Mouse (Mus musculus): ENCODE measurements at regions not wholly inside any gene's neighbourhood (a gene's known extent, or its start where the extent isn't known, plus 50 kb on each side); places are given as distances from the start of the nearest gene placed in this dataset.

DNA sequence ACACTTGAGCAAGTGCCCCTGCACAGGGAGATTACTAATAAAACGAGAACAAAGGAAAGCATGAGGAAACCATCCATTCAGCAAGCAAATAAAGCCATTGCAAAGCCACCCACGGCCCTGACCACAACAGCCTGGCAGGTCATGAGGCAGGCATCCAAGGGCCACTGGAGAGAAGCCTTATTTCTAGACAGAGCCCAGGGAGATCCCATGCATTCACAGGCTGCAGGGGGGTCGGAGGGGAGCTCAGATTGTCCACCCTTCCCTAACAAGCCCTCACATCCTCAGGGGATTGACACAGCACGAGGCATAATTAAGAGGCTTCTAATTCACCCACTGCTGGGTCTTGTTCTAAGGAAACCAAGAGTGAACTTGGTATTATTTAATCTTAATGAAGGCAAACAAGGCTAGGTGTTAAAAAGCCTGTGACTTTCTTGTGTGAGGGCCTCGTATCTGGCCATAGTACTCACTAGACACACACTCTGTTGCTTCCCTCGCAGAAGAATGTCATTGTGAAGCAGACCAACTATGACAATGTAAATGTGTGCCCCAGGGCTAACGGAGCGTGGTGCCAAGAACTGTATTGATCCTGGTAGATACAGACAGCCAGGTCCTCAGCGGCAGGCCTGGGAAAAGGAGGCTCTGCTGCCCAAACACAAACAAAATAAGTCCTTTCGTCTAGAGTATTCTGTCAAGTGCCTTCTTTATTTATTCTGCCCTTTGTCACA, 303.6 kb upstream of the Slc24a5 start:
- ATAC-seq (peak; percentile 44; the same call in 1 of the 2 replicates), DNase-seq (ENCODE audit: low spot score) (peak; percentile 22)
- no peak overlapping the region for H3K4me3 ChIP-seq (ENCODE audit: low read depth, low read length)
- H3K9me3 ChIP-seq (replicated peaks; ENCODE audit: control insufficient read depth, low read length) = no peaks in the 10 kb centered on the region
- no peaks in the 10 kb centered on the region for H3K36me3 ChIP-seq (ENCODE audit: control insufficient read depth, insufficient read depth, low read length)
- H3K27me3 ChIP-seq (replicated peaks; ENCODE audit: control insufficient read depth, insufficient read depth, low read length) = no peaks in the 10 kb centered on the region
- peaks cover 6% of the 10 kb centered on the region; the same call in 1 of the 2 replicates for H3K4me1 ChIP-seq (ENCODE audit: control insufficient read depth, insufficient read depth, low read length)
- H3K9ac ChIP-seq (ENCODE audit: low read length) = no peak overlapping the region
- 7% methylated on average over 10 of the region's 10 CpGs for WGBS
- H3K27ac ChIP-seq (ENCODE audit: low read depth, low read length) = no peak overlapping the region
- no peak overlapping the region for H3K4me2 ChIP-seq (ENCODE audit: low read length)

DNA sequence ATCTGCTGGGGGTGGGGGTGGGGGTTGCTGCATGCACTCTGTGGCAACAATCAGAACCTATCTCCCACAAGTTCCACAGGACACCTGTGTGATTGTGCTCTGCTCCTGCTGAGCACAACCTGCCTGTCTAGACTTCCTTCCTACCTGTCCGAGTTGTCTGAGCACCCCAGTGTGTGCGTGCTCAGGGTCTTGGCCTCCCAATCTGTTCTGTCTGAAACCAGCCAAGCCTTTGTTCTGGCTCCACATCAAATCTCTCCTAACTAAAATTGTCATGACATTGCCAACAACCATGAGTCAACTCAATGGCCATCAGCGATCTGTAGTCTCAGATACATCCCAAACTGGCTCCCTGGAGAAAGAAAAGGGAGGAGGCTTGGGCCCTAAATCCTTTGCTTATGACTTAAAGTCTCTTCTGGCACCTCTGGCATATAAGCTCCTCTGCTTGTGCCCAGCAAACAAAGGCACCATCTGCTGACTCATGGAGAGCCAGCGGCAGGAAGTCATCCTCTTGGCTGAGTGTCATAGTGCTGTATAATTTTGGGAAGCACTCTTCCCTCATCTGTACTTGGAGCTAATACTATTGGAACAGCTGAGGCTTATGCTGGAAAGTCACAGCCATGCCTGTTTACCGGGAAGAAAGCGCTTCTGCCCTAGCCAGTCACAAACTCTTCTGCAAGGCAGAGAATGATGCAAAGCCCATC, 298.5 kb upstream of the Slc24a5 start:
- H3K27ac ChIP-seq (ENCODE audit: low read depth, low read length) = no peak overlapping the region
- no peak overlapping the region for H3K9ac ChIP-seq (ENCODE audit: low read length)
- H3K27me3 ChIP-seq (replicated peaks; ENCODE audit: control insufficient read depth, insufficient read depth, low read length) = no peaks in the 10 kb centered on the region
- 89% methylated on average over 6 of the region's 6 CpGs for WGBS
- DNase-seq (ENCODE audit: low spot score) (no peak), ATAC-seq (no peak)
- H3K9me3 ChIP-seq (replicated peaks; ENCODE audit: control insufficient read depth, low read length) = no peaks in the 10 kb centered on the region
- H3K4me2 ChIP-seq (ENCODE audit: low read length) = no peak overlapping the region
- H3K36me3 ChIP-seq (ENCODE audit: control insufficient read depth, insufficient read depth, low read length) = no peaks in the 10 kb centered on the region
- H3K4me3 ChIP-seq (ENCODE audit: low read depth, low read length) = no peak overlapping the region
- peaks cover 2% of the 10 kb centered on the region; the same call in 1 of the 2 replicates for H3K4me1 ChIP-seq (ENCODE audit: control insufficient read depth, insufficient read depth, low read length)

DNA sequence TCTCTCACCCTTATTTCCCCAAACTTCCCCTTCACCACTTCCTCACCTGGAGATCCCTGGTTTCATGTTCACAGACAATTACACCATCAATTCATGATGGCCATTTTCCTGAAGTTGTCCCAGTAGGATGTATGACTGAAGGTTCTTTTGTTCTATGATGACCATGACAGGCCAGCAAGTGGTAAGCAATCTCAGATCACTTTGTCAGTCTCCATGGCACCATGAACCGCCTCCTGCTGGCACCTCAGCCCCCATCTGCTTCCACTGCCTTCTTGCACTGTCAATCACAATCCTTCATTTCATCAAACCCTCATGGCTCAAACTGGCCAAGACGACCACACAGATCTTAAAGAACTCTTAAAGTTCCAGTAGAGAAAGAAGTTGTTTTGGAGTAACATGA, 297.9 kb upstream of the Slc24a5 start:
- Histone ChIP-seq H3K27ac (ENCODE audit: low read depth, low read length) (no peak overlapping the region), H3K27me3 (replicated peaks; ENCODE audit: control insufficient read depth, insufficient read depth, low read length) (no peaks in the 10 kb centered on the region), H3K9me3 (replicated peaks; ENCODE audit: control insufficient read depth, low read length) (no peaks in the 10 kb centered on the region), H3K4me1 (ENCODE audit: control insufficient read depth, insufficient read depth, low read length) (no peaks in the 10 kb centered on the region), H3K9ac (ENCODE audit: low read length) (no peak overlapping the region), H3K4me3 (ENCODE audit: low read depth, low read length) (no peak overlapping the region), H3K4me2 (ENCODE audit: low read length) (no peak overlapping the region), H3K36me3 (ENCODE audit: control insufficient read depth, insufficient read depth, low read length) (no peaks in the 10 kb centered on the region)
- ATAC-seq (no peak), DNase-seq (ENCODE audit: low spot score) (no peak)
- 71% methylated on average over 2 of the region's 2 CpGs for WGBS

DNA sequence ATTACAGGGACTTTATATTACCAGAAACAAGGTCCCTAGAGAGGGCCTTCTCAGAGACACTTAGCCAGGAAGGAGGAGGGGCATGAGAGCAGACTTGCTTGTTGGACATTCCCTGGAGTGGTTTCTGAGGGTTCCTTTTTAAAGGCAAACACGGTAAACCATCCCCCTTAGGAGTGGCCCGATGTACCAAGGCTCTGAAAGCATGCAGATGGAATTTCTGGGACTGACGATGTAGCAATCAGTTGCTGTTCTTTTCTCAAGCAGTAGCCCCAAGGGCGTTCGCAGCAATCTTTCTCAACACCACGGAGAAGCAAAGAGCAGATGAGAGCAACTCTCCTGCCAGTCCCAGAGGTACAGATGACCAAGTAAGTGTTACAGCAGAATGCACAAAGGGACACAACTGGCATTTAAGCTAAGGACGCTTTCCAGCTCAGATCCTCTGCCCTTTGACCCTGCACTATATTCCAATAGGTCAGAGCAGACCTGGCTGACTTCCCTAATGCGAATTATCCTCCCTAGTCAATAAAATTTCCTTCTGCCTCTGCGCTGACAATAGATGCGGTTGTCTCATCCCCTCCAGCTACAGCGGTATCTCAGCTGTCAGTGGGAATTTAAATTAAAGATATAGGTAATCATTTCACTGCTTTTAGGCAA, 295.7 kb upstream of the Slc24a5 start:
- H3K27ac ChIP-seq (ENCODE audit: low read depth, low read length) = no peak overlapping the region

DNA sequence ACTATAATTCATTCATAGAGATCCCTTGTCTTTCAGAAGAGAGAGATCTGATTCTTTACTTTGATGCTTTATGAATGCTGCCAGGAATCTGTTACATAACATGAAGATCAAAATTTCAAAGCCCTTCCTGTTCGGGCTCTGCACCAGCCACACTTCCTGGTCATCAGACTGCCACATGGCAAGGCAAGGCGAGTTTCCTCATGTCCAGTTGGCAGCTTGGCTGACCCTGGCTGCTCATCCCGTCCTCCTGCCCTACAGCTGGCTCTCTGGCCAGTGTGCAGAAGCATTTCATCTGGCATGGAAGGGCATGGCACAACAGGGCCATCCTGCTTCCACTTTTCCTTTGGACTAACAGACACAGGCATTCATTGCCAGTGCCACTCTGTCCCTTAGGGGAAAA, 292.2 kb upstream of the Slc24a5 start:
- 75% methylated on average over 3 of the region's 3 CpGs for WGBS
- no peaks in the 10 kb centered on the region for H3K4me1 ChIP-seq (ENCODE audit: control insufficient read depth, insufficient read depth, low read length)
- ATAC-seq (no peak), DNase-seq (ENCODE audit: low spot score) (no peak)
- H3K4me3 ChIP-seq (ENCODE audit: low read depth, low read length) = no peak overlapping the region
- no peak overlapping the region for H3K9ac ChIP-seq (ENCODE audit: low read length)
- H3K36me3 ChIP-seq (ENCODE audit: control insufficient read depth, insufficient read depth, low read length) = no peaks in the 10 kb centered on the region
- H3K9me3 ChIP-seq (replicated peaks; ENCODE audit: control insufficient read depth, low read length) = no peaks in the 10 kb centered on the region
- H3K27me3 ChIP-seq (replicated peaks; ENCODE audit: control insufficient read depth, insufficient read depth, low read length) = no peaks in the 10 kb centered on the region
- H3K27ac ChIP-seq (ENCODE audit: low read depth, low read length) = no peak overlapping the region
- no peak overlapping the region for H3K4me2 ChIP-seq (ENCODE audit: low read length)

More for the DNA sequence above, 295.7 kb upstream of the Slc24a5 start:
- H3K9ac ChIP-seq (ENCODE audit: low read length) = no peak overlapping the region
- no peaks in the 10 kb centered on the region for H3K4me1 ChIP-seq (ENCODE audit: control insufficient read depth, insufficient read depth, low read length)
- H3K36me3 ChIP-seq (ENCODE audit: control insufficient read depth, insufficient read depth, low read length) = no peaks in the 10 kb centered on the region
- H3K27me3 ChIP-seq (replicated peaks; ENCODE audit: control insufficient read depth, insufficient read depth, low read length) = no peaks in the 10 kb centered on the region
- no peak for ATAC-seq
- H3K9me3 ChIP-seq (replicated peaks; ENCODE audit: control insufficient read depth, low read length) = no peaks in the 10 kb centered on the region
- H3K4me3 ChIP-seq (ENCODE audit: low read depth, low read length) = no peak overlapping the region
- no peak overlapping the region for H3K4me2 ChIP-seq (ENCODE audit: low read length)
- no peak for DNase-seq (ENCODE audit: low spot score)
- WGBS = 71% methylated on average over 11 of the region's 11 CpGs

DNA sequence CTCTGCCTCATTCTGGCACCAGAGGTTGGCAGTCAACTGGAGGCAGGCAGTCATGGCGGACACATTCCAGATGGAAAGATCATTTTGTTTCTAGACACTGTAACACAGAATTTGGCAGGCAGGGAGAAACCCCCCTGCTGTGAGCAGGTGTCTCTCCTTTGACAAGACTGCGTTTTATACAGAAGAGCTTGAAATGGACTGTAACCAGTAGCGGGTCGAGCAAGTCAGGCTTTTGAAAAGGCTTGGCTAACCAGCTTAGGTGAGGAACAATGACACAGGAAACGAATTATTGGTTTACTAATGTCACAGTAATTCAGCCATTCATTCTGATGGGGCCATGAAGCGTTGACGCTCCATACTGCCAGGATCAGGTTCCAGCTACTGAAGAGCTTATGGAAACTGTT, 275.3 kb upstream of the Slc24a5 start:
- Histone ChIP-seq H3K36me3 (ENCODE audit: control insufficient read depth, insufficient read depth, low read length) (no peaks in the 10 kb centered on the region), H3K4me1 (ENCODE audit: control insufficient read depth, insufficient read depth, low read length) (no peaks in the 10 kb centered on the region; the same call in 1 of the 2 replicates), H3K9ac (ENCODE audit: low read length) (no peak overlapping the region), H3K27ac (ENCODE audit: low read depth, low read length) (no peak overlapping the region), H3K4me3 (ENCODE audit: low read depth, low read length) (no peak overlapping the region), H3K9me3 (replicated peaks; ENCODE audit: control insufficient read depth, low read length) (no peaks in the 10 kb centered on the region), H3K4me2 (ENCODE audit: low read length) (no peak overlapping the region), H3K27me3 (replicated peaks; ENCODE audit: control insufficient read depth, insufficient read depth, low read length) (no peaks in the 10 kb centered on the region)
- WGBS = 5% methylated on average over 7 of the region's 7 CpGs
- peak; percentile 86 for DNase-seq (ENCODE audit: low spot score)
- ATAC-seq = peak; percentile 87

DNA sequence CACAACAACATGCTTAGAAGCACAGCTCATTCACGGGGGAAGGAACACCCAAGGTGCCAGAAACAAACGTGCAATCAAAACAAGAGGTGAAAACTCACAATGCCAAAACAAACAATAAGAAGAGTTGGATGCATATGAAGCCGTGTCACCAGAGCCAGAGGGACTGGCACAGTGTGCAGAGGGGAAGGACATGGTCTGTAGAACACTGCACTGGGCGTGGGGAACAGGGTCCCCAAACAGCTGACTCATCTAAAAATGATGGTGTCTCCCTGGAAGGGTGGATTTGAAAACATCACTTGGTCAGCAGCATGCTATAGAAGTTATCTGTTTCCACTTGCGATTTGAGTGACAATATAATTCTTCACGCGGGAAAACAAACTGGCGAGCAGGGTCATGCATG, 256.2 kb upstream of the Slc24a5 start:
- Histone ChIP-seq H3K36me3 (ENCODE audit: control insufficient read depth, insufficient read depth, low read length) (no peaks in the 10 kb centered on the region), H3K9ac (ENCODE audit: low read length) (no peak overlapping the region), H3K4me1 (ENCODE audit: control insufficient read depth, insufficient read depth, low read length) (no peaks in the 10 kb centered on the region), H3K27me3 (replicated peaks; ENCODE audit: control insufficient read depth, insufficient read depth, low read length) (no peaks in the 10 kb centered on the region), H3K27ac (ENCODE audit: low read depth, low read length) (no peak overlapping the region), H3K9me3 (replicated peaks; ENCODE audit: control insufficient read depth, low read length) (no peaks in the 10 kb centered on the region), H3K4me2 (ENCODE audit: low read length) (no peak overlapping the region), H3K4me3 (ENCODE audit: low read depth, low read length) (no peak overlapping the region)
- no peak for DNase-seq (ENCODE audit: low spot score)
- no peak for ATAC-seq
- 86% methylated on average over 8 of the region's 8 CpGs for WGBS

DNA sequence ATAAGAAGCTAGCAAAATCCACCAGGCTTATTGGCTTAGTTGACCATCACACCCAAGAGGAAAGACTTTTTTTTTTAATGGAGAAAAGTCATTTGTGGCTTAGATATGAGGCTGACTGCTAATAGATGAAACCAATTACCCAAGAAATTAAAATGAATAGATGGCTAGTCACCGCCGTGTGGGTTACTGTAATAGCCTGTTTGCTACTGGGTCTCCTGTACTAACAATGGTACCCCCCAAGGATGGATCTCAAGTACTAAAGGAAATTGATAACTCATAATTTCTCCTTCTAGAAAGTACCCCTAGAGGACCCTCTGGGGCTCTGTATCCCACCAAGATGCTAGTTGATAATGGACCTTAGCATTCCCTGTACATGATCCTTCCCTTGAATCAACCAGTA, 251.1 kb upstream of the Slc24a5 start:
- H3K4me2 ChIP-seq (ENCODE audit: low read length) = no peak overlapping the region
- no peaks in the 10 kb centered on the region for H3K27me3 ChIP-seq (replicated peaks; ENCODE audit: control insufficient read depth, insufficient read depth, low read length)
- ATAC-seq (no peak), DNase-seq (ENCODE audit: low spot score) (no peak)
- H3K4me1 ChIP-seq (ENCODE audit: control insufficient read depth, insufficient read depth, low read length) = no peaks in the 10 kb centered on the region
- H3K9ac ChIP-seq (ENCODE audit: low read length) = no peak overlapping the region
- no peak overlapping the region for H3K27ac ChIP-seq (ENCODE audit: low read depth, low read length)
- no peak overlapping the region for H3K4me3 ChIP-seq (ENCODE audit: low read depth, low read length)
- 91% methylated on average over 2 of the region's 2 CpGs for WGBS
- H3K36me3 ChIP-seq (ENCODE audit: control insufficient read depth, insufficient read depth, low read length) = no peaks in the 10 kb centered on the region
- no peaks in the 10 kb centered on the region for H3K9me3 ChIP-seq (replicated peaks; ENCODE audit: control insufficient read depth, low read length)

DNA sequence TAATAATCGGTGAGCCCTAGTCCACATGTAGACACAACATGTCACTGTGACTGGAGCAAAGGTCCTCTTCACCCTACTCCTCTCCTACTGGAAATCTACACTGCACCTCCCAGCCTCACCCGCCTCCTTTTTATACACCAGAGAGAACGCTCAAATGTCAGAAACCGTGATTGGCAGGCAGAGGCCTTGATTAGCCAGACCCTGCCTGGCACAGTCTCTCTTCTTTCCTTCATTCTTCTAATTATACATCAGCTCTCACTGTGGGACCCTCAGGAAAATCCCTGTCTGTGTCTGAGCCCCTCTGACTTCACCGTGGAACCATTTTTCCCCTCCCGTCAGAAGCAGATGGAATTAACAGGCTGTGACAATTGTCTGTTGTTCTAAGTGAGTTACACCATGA, 248.1 kb upstream of the Slc24a5 start:
- Histone ChIP-seq H3K27me3 (replicated peaks; ENCODE audit: control insufficient read depth, insufficient read depth, low read length) (no peaks in the 10 kb centered on the region), H3K9me3 (replicated peaks; ENCODE audit: control insufficient read depth, low read length) (no peaks in the 10 kb centered on the region), H3K4me1 (ENCODE audit: control insufficient read depth, insufficient read depth, low read length) (no peaks in the 10 kb centered on the region), H3K4me3 (ENCODE audit: low read depth, low read length) (no peak overlapping the region), H3K9ac (ENCODE audit: low read length) (no peak overlapping the region), H3K36me3 (ENCODE audit: control insufficient read depth, insufficient read depth, low read length) (no peaks in the 10 kb centered on the region), H3K4me2 (ENCODE audit: low read length) (no peak overlapping the region), H3K27ac (ENCODE audit: low read depth, low read length) (no peak overlapping the region)
- WGBS = 48% methylated on average over 6 of the region's 6 CpGs
- DNase-seq (ENCODE audit: low spot score) (peak; percentile 42), ATAC-seq (peak; percentile 73)
